Mouse (Mus musculus) midbrain, embryonic 13.5 days (tissue): ENCODE data around the gene Gadd45gip1. TPM values are rescaled to one million over a fixed set of nuclear protein-coding genes. Genes with fewer than 3 reads are reported as not detected.
"Not testable (repeated sequence)": the region's sequence is repeated elsewhere in the genome, so short reads cannot be mapped to it uniquely, and the experiment has no call there.

Source experiments
- ATAC-seq: fragments of 200-750 bp; cut with Nextera tagmentation; 2 replicates; pipeline ENCODE4 v1.8.0; 2017; ENCODE audit warnings: mild to moderate bottlenecking, moderate TSS enrichment, moderate library complexity
- H3K27ac ChIP-seq: fragments of 300-500 bp; sonication (generic); 2 replicates; pipeline ENCODE4 v1.5.1; 2015; ENCODE audit warnings: inconsistent platforms, mild to moderate bottlenecking, moderate library complexity
- H3K27me3 ChIP-seq: fragments of 300-500 bp; sonication (generic); 2 replicates; pipeline ENCODE4 v1.6.1; 2015; ENCODE audit warnings: mild to moderate bottlenecking, inconsistent platforms
- H3K36me3 ChIP-seq: fragments of 300-500 bp; sonication (generic); 2 replicates; pipeline ENCODE4 v1.6.1; 2015; ENCODE audit warnings: mild to moderate bottlenecking, inconsistent platforms
- H3K4me1 ChIP-seq: fragments of 300-500 bp; sonication (generic); replicated peaks from 2 replicates; pipeline ENCODE4 v1.6.1; 2015; ENCODE audit warnings: inconsistent platforms
- H3K4me2 ChIP-seq: fragments of 300-500 bp; sonication (generic); replicated peaks from 2 replicates; pipeline ENCODE4 v1.6.1; 2015; ENCODE audit warnings: moderate library complexity, mild to moderate bottlenecking, inconsistent platforms
- H3K4me3 ChIP-seq: fragments of 300-500 bp; sonication (generic); replicated peaks from 2 replicates; pipeline ENCODE4 v1.5.1; 2015; ENCODE audit warnings: mild to moderate bottlenecking, inconsistent platforms
- H3K9ac ChIP-seq: fragments of 300-500 bp; sonication (generic); replicated peaks from 2 replicates; pipeline ENCODE4 v1.6.1; 2015; ENCODE audit warnings: mild to moderate bottlenecking, inconsistent platforms
- H3K9me3 ChIP-seq: fragments of 300-500 bp; sonication (generic); 2 replicates; pipeline ENCODE4 v1.6.1; 2016; ENCODE audit warnings: mild to moderate bottlenecking, inconsistent platforms
- WGBS: fragments of 180-500 bp; shearing (Covaris S2); methylation state at CpG from one replicate; pipeline ENCODE4 v1.1.7; 2015; 5-methylcytosine and 5-hydroxymethylcytosine counted together
- polyA plus RNA-seq: library from polyadenylated mRNA; unstranded; fragments of >200 nt; fragmentation: Nextera tagmentation; extraction: Ambion mirVana; gene quantifications from 2 replicates; pipeline ENCODE4 v1.2.1, GENCODE M21; 2015

Gene Gadd45gip1
- polyA plus RNA-seq, 1 experiment from 2014 or later = 34.5 TPM

DNA sequence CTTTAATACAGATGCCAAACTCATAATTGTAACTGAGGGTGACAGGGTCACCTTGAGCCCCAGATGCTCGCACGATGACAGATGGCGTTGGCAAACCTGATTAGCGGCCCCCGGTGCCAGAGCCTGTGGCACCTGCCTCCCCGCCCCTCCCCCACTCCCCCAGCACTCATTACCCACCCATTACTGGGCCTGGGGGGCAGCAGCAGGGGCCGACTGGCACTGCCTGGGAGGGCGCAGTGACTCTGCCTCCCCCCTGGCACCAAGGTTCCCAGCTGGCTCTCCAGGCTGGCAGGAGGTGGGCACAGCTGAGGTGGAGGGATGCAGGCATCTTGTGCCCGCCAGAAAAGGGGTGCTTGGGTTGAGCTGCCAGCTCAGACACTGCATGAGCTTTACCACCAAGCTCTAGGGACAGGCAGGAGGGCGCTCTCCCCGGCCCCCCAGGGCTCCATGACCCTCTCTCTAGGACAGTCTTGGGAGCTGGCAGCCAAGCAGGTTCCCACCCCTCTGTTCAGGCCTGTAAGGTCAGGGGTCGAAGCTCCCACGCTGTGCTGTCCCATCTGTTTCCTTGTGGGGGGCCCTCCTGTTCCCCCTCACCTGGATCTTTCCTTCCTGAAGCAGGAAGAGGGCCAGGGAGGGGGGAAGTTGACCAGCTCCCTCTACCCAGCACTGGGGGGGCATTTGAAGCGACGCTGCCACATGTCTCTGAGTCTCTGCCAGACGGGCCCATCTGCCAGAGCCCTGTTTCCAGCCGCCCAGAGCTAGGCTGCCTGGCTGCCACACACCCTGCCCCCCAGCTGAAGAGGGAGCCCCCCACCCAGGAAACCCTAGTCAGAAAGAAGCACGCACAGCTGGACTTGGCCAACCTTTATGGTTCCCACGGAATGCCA lies 16.5 kb upstream of the Gadd45gip1 start:
- H3K9ac ChIP-seq = 0 out of 2 replicates have a peak overlapping the region, but pooled peaks have one; percentile 46
- WGBS = 26% methylated on average over 19 of the region's 19 CpGs
- H3K4me2 ChIP-seq = no peak overlapping the region; the same call in 1 of the 2 replicates
- H3K4me3 ChIP-seq = no peak overlapping the region
- no peaks in the 10 kb centered on the region for H3K9me3 ChIP-seq
- H3K27me3 ChIP-seq = peaks cover 26% of the 10 kb centered on the region
- no peaks in the 10 kb centered on the region for H3K36me3 ChIP-seq
- H3K4me1 ChIP-seq = peaks cover 43% of the 10 kb centered on the region
- H3K27ac ChIP-seq = peak overlapping the region; percentile 35
- ATAC-seq = peak; percentile 29

DNA sequence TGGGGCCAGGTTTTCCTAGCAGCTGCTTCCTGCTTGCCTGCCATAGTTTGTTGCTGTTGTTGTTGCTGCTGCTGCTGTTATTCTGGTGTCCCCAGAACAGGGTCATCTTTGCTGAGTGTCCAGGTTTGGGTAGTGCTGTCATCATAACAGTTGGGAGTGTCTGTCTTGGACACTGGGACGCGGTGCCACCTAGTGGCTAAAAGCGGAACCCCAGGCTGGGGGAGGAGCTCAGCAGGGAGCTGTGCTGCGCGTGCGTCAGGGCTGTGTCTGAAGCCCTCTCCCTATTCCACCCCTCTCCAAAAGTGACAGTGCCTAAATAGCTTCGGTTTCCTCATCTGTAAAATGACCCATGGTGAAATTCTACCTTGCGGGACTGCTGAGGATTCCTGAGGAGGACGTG lies 15.8 kb upstream of the Gadd45gip1 start:
- H3K27ac ChIP-seq = peak overlapping the region; percentile 35; the same call in 1 of the 2 replicates
- no peaks in the 10 kb centered on the region for H3K36me3 ChIP-seq
- WGBS = 13% methylated on average over 9 of the region's 9 CpGs
- H3K4me1 ChIP-seq = peaks cover 40% of the 10 kb centered on the region
- peak; percentile 63 for ATAC-seq
- no peak overlapping the region for H3K4me2 ChIP-seq
- H3K9ac ChIP-seq = no peak overlapping the region
- peaks cover 26% of the 10 kb centered on the region for H3K27me3 ChIP-seq
- no peaks in the 10 kb centered on the region for H3K9me3 ChIP-seq
- H3K4me3 ChIP-seq = no peak overlapping the region

DNA sequence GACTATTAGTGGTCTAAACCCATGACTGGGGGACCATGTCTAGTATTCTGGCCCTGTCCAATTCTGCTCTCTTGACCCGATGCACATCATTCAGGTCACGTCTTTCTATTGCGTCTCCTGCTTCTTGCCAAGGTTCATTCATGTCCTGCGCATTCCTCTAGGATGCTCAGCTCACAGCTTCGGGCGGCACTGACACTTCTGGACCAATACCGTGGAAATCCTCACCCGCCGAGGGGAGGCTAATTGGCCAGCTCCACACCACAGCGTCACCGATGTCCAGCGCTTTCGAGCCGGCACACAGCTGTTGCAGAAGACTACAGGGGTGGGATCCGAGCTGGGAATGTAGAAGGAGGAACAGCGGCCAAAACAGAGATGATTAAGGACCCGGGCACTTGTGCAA lies 15.2 kb upstream of the Gadd45gip1 start:
- ATAC-seq = no peak
- Histone ChIP-seq H3K9me3 (no peaks in the 10 kb centered on the region), H3K27ac (no peak overlapping the region), H3K27me3 (peaks cover 26% of the 10 kb centered on the region), H3K36me3 (no peaks in the 10 kb centered on the region), H3K9ac (no peak overlapping the region), H3K4me2 (no peak overlapping the region), H3K4me3 (no peak overlapping the region), H3K4me1 (peaks cover 34% of the 10 kb centered on the region)
- 75% methylated on average over 17 of the region's 17 CpGs for WGBS

DNA sequence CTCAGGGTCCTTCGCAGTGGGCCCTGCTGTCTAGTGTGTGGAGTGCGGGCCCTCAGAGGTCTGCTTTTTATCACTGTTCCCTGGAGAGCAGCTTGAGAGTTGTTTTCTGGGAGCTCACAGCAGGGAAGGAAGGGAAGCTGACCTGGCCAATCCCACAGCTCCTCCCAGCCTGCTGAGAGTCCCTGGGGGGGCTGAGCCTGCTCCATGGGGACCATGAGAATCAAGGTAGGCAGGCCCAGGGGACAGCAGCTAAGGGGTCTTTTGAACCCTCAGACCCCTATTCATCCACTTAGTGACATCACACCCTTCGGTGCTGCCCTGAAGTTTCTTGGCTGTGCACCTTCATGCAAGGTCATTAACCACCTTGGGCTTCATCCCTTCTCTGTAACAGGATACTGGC lies 8.6 kb upstream of the Gadd45gip1 start, which contains the start of gene Dand5:
Dand5 (minus strand) TSS at position 101 of the 400 bp plus-strand sequence.
- H3K4me3 ChIP-seq = peak within 1 kb of the TSS; percentile 22
- peaks cover 7% of the 10 kb centered on the region; the same call in 1 of the 2 replicates for H3K4me1 ChIP-seq
- H3K9ac ChIP-seq = no peak within 1 kb of the TSS; the same call in 1 of the 2 replicates
- WGBS = 35% methylated on average over 3 of the region's 3 CpGs
- no peaks in the 10 kb centered on the region for H3K9me3 ChIP-seq
- H3K27ac ChIP-seq = no peak within 1 kb of the TSS
- H3K4me2 ChIP-seq = peak within 1 kb of the TSS; percentile 50
- peaks cover 8% of the 10 kb centered on the region; the same call in 1 of the 2 replicates for H3K27me3 ChIP-seq
- ATAC-seq = peak; percentile 40; the same call in 1 of the 2 replicates
- H3K36me3 ChIP-seq = no peaks in the 10 kb centered on the region

DNA sequence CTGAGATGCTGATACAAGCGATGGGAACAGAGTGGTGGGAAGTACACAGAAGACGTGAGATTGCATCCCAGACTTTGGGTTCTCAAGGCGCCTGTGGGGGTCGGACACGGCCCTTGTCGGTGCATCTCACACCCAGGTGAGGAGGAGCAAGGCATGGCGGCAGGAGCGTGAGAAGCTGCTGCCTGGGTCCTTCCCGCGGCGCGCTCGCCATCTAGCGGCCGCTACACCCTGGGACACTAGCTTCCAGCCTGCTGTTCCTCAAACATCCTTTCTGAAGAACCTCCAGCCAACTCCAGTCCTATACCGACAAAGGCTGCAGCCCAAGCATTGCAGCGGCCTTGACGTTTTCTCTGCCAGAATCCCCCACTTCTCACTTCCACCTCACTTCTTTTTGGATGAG lies 7.7 kb upstream of the Gadd45gip1 start:
- H3K27me3 ChIP-seq = peaks cover 8% of the 10 kb centered on the region; the same call in 1 of the 2 replicates
- no peak overlapping the region for H3K27ac ChIP-seq
- peak overlapping the region; percentile 50 for H3K4me2 ChIP-seq
- WGBS = 1% methylated on average over 11 of the region's 18 CpGs
- peak; percentile 91 for ATAC-seq
- H3K4me3 ChIP-seq = peak overlapping the region; percentile 22
- no peak overlapping the region; the same call in 1 of the 2 replicates for H3K9ac ChIP-seq
- H3K4me1 ChIP-seq = peaks cover 7% of the 10 kb centered on the region; the same call in 1 of the 2 replicates
- H3K9me3 ChIP-seq = no peaks in the 10 kb centered on the region
- no peaks in the 10 kb centered on the region for H3K36me3 ChIP-seq

DNA sequence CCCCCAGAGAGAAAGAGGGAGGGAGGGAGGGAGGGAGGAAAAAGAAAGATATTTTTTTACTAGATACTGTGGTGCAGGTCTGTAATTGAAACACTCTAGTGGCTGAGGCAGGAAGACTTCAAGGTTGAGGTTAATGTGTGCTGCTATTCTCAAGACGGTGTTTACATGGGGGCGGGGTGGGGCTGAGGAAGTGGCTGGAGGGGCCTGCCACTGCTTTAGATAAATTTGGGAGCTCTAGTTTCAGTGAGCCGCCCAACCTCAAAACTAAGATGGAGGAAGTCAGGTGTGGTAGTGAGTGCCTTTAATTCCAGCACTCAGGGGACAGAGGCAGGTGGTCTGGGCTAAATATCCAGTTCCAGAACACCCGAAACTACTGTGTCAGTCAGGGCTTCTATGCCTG lies 5.7 kb upstream of the Gadd45gip1 start:
- H3K4me1 ChIP-seq = peaks cover 7% of the 10 kb centered on the region; the same call in 1 of the 2 replicates
- ATAC-seq = no peak
- H3K9me3 ChIP-seq = no peaks in the 10 kb centered on the region
- 77% methylated on average over 4 of the region's 4 CpGs for WGBS
- no peak overlapping the region for H3K27ac ChIP-seq
- H3K9ac ChIP-seq = no peak overlapping the region
- no peak overlapping the region for H3K4me2 ChIP-seq
- H3K4me3 ChIP-seq = no peak overlapping the region
- H3K27me3 ChIP-seq = peaks cover 5% of the 10 kb centered on the region; the same call in 1 of the 2 replicates
- no peaks in the 10 kb centered on the region for H3K36me3 ChIP-seq

DNA sequence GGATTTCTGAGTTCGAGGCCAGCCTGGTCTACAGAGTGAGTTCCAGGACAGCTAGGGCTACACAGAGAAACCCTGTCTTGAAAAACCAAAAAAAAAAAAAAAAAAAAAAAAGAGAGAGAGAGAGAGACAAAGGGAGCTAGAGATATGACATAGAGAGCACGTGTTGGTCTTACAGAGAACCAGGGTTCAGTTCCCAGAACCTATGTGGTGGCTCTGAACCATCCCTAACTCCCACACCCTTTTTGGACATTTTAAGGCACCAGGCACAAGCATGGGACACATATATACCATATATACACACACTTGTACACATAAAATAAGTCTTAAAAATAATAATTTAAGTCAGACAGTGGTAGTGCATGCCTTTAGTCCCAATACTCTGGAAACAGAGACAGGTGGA lies 4.8 kb upstream of the Gadd45gip1 start:
- H3K4me3 ChIP-seq, H3K27me3 ChIP-seq, H3K4me1 ChIP-seq, H3K27ac ChIP-seq, H3K36me3 ChIP-seq, H3K4me2 ChIP-seq, ATAC-seq, H3K9me3 ChIP-seq, H3K9ac ChIP-seq: not testable (repeated sequence)
- WGBS = 88% methylated on average over 2 of the region's 2 CpGs

DNA sequence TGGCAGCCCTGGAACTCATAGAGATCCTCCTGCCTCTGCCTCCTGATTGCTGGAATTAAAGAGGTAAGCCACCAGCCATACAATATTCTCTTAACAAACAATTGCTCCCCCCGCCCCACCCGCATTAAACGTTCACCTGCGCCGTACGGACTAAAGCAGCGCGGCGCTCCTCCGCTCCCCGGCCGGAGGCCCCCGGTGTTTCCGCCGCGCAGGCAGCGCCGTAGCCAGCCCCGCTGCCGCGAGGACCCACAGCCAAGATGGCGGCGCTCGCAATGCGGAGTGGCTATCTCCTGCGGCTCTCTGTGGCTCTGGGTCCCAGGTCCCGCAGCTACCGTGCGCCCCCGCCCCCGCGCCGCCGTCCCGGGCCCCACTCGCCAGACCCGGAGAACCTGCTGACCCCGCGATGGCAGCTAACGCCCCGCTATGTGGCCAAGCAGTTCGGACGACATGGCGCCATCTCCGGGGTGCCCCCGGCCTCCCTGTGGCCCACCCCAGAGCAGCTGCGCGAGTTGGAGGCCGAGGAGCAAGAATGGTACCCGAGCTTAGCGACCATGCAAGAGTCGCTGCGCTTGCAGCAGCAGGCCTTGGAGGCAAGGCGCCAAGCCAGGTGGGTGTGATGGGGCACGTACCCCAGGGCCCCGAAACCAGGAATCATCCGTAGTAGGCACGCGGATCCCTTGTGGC lies 854 bp downstream of the Gadd45gip1 start:
- peak overlapping the region; percentile 95 for H3K27ac ChIP-seq
- WGBS = under 1% methylated on average over 59 of the region's 59 CpGs
- peak overlapping the region; percentile 96 for H3K9ac ChIP-seq
- H3K4me2 ChIP-seq = peak overlapping the region; percentile 73
- peak; percentile 85 for ATAC-seq
- H3K4me3 ChIP-seq = peak overlapping the region; percentile 91
- peaks cover 36% of the 10 kb centered on the region for H3K36me3 ChIP-seq
- no peaks in the 10 kb centered on the region for H3K9me3 ChIP-seq
- peaks cover 21% of the 10 kb centered on the region for H3K4me1 ChIP-seq
- no peaks in the 10 kb centered on the region for H3K27me3 ChIP-seq

DNA sequence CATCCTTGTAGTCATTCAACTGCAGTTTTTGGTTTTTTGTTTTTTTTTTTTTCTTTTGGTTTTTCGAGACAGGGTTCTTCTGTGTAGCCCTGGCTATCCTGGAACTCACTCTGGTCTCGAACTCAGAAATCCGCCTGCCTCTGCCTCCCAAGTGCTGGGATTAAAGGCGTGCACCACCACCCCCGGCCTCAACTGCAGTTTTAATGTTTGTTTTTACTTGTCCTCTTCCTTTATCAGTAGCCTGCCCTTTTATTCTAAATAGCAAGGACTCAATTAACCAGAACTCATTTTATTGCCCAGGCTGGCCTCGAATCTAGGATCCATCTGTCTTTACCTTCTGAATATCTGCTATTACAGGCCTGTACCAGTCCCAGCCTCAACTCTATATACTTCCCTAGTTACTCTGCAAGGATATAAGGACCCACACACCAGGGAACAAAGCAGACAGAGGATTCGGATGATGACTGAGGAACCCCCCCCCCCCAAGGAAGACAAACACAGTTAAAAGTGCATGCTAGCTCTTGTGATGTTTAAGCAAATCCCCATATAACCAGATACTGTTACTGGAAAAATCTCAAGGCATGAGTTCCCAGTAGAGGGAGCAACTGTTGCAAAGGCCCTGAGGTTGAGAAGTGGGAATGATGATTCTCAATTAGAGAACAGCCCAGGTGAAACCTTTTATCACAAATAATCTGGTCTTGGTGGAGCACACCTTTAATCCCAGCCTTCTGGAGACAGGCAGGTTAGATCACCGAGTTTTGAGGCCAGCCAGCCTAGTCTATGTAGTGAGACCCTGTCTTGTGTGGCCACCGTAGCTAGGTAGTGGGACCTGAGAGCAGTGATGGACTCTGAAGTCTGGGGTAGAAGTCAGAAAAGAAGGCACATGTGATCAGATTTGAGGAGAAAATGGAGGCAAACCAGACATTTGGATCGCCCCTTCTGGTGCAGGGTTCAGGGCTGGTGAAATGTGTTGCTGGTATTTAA lies 1.7 kb downstream of the Gadd45gip1 start:
- Histone ChIP-seq H3K27ac (peak overlapping the region; percentile 95), H3K9ac (peak overlapping the region; percentile 96), H3K36me3 (peaks cover 45% of the 10 kb centered on the region), H3K4me1 (peaks cover 21% of the 10 kb centered on the region), H3K27me3 (no peaks in the 10 kb centered on the region), H3K9me3 (no peaks in the 10 kb centered on the region), H3K4me2 (peak overlapping the region; percentile 73), H3K4me3 (peak overlapping the region; percentile 91)
- 73% methylated on average over 10 of the region's 10 CpGs for WGBS
- ATAC-seq = no peak

DNA sequence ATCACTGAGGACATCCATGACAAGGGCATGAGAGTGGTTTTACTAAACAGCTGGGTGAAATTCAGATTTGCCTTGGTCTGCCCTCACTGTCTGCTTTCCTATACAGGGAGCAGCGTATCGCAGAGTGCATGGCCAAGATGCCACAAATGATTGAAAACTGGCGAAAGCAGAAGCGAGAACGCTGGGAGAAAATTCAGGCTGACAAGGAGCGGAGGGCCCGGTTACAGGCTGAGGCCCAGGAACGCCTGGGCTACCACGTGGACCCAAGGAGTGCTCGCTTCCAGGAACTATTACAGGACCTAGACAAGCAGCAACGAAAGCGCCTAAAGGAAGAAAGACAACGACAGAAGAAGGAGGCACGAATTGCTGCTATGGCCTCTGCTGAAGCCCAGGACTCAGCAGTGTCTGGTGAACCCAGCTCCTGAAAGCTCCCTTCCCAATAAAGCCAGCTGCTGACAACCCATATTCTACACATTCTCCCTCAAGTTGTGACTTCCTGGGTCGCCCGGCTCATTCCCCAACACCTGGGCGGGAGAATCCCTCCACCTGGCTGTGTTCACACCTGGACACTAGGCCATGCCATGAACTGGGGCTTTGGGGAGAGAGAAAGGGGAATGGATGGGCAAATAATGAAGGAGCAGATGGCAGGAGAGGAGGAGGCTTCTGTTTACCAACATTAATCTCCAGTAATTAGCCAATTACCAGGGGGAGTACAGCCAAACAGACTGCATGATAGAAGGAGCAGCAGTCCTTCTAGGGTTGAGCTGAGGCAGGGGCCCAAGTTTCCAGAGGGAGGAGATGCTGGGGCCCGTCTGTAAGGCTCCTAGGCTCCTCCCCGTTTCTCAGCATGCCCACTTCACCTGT lies 2.9 kb downstream of the Gadd45gip1 start:
- Histone ChIP-seq H3K4me2 (no peak overlapping the region), H3K4me3 (no peak overlapping the region), H3K36me3 (peaks cover 55% of the 10 kb centered on the region), H3K27ac (peak overlapping the region; percentile 44), H3K27me3 (no peaks in the 10 kb centered on the region), H3K9me3 (no peaks in the 10 kb centered on the region), H3K4me1 (peaks cover 29% of the 10 kb centered on the region), H3K9ac (no peak overlapping the region)
- no peak for ATAC-seq
- WGBS = 86% methylated on average over 19 of the region's 19 CpGs
